Mouse (Mus musculus): ENCODE data around the gene Spaca7. TPM values are rescaled to one million over a fixed set of nuclear protein-coding genes. Genes with fewer than 3 reads are reported as not detected.
"Not testable (repeated sequence)": the region's sequence is repeated elsewhere in the genome, so short reads cannot be mapped to it uniquely, and the experiment has no call there.

Gene Spaca7
- polyA plus RNA-seq, 1 experiment: not detected

GRCm38 (mm10) chr8:12608810-12609209 is 36.0 kb downstream of the Spaca7 start:
- Histone ChIP-seq H3ac (ENCODE audit: control insufficient read depth, insufficient read length, low read depth) (no peak overlapping the region), H3K79me2 (ENCODE audit: control insufficient read depth, insufficient read depth) (no peaks in the 10 kb centered on the region), H3K36me3 (ENCODE audit: control insufficient read depth, insufficient read depth) (no peaks in the 10 kb centered on the region), H3K27me3 (ENCODE audit: control insufficient read depth, insufficient read depth, insufficient read length) (peaks cover 7% of the 10 kb centered on the region), H3K79me3 (ENCODE audit: low read depth) (no peaks in the 10 kb centered on the region), H3K4me3 (ENCODE audit: insufficient read depth, poor library complexity, severe bottlenecking) (no peak overlapping the region)
- no peak for TF ChIP-seq USF1 (IDR thresholded peaks at IDR 0.05; ENCODE audit: low read depth)
- no peak for TF ChIP-seq MAX (IDR thresholded peaks at IDR 0.05)
- TF ChIP-seq MYOD1 (IDR thresholded peaks at IDR 0.05; ENCODE audit: control insufficient read depth, insufficient read length, low read depth): no peak
- TF ChIP-seq CTCF (IDR thresholded peaks at IDR 0.05; ENCODE audit: control insufficient read depth, insufficient read depth, insufficient read length): no peak
- TF ChIP-seq CEBPB (IDR thresholded peaks at IDR 0.05; ENCODE audit: low read depth): no peak
- no peak for TF ChIP-seq MYOG (IDR thresholded peaks at IDR 0.05; ENCODE audit: control insufficient read depth, extremely low read depth, insufficient read length)
- no peak for TF ChIP-seq FOSL1 (IDR thresholded peaks at IDR 0.05; ENCODE audit: insufficient read depth, low read length, poor library complexity, severe bottlenecking)

GRCm38 (mm10) chr8:12609752-12610449 is 37.1 kb downstream of the Spaca7 start:
- Histone ChIP-seq H3K27me3 (ENCODE audit: control insufficient read depth, insufficient read depth, insufficient read length) (peaks cover 7% of the 10 kb centered on the region), H3K4me3 (ENCODE audit: insufficient read depth, poor library complexity, severe bottlenecking) (no peak overlapping the region), H3K36me3 (ENCODE audit: control insufficient read depth, insufficient read depth) (no peaks in the 10 kb centered on the region), H3K79me3 (ENCODE audit: low read depth) (no peaks in the 10 kb centered on the region), H3ac (ENCODE audit: control insufficient read depth, insufficient read length, low read depth) (no peak overlapping the region), H3K79me2 (ENCODE audit: control insufficient read depth, insufficient read depth) (no peaks in the 10 kb centered on the region)
- no peak for TF ChIP-seq USF1 (IDR thresholded peaks at IDR 0.05; ENCODE audit: low read depth)
- TF ChIP-seq MYOD1 (IDR thresholded peaks at IDR 0.05; ENCODE audit: control insufficient read depth, insufficient read length, low read depth): no peak
- no peak for TF ChIP-seq CTCF (IDR thresholded peaks at IDR 0.05; ENCODE audit: control insufficient read depth, insufficient read depth, insufficient read length)
- no peak for TF ChIP-seq MAX (IDR thresholded peaks at IDR 0.05)
- TF ChIP-seq CEBPB (IDR thresholded peaks at IDR 0.05; ENCODE audit: low read depth): no peak
- TF ChIP-seq FOSL1 (IDR thresholded peaks at IDR 0.05; ENCODE audit: insufficient read depth, low read length, poor library complexity, severe bottlenecking): no peak
- TF ChIP-seq MYOG (IDR thresholded peaks at IDR 0.05; ENCODE audit: control insufficient read depth, extremely low read depth, insufficient read length): no peak

GRCm38 (mm10) chr8:12613201-12613600 is 40.4 kb downstream of the Spaca7 start:
- peaks cover 6% of the 10 kb centered on the region for H3K36me3 ChIP-seq (ENCODE audit: control insufficient read depth, insufficient read depth)
- no peaks in the 10 kb centered on the region for H3K79me3 ChIP-seq (ENCODE audit: low read depth)
- no peak overlapping the region for H3ac ChIP-seq (ENCODE audit: control insufficient read depth, insufficient read length, low read depth)
- TF ChIP-seq FOSL1 (IDR thresholded peaks at IDR 0.05; ENCODE audit: insufficient read depth, low read length, poor library complexity, severe bottlenecking) (no peak), MYOG (IDR thresholded peaks at IDR 0.05; ENCODE audit: control insufficient read depth, extremely low read depth, insufficient read length) (no peak), USF1 (IDR thresholded peaks at IDR 0.05; ENCODE audit: low read depth) (no peak), CEBPB (IDR thresholded peaks at IDR 0.05; ENCODE audit: low read depth) (no peak), CTCF (IDR thresholded peaks at IDR 0.05; ENCODE audit: control insufficient read depth, insufficient read depth, insufficient read length) (no peak), MYOD1 (IDR thresholded peaks at IDR 0.05; ENCODE audit: control insufficient read depth, insufficient read length, low read depth) (no peak), MAX (IDR thresholded peaks at IDR 0.05) (no peak)
- no peaks in the 10 kb centered on the region for H3K27me3 ChIP-seq (ENCODE audit: control insufficient read depth, insufficient read depth, insufficient read length)
- H3K4me3 ChIP-seq (ENCODE audit: insufficient read depth, poor library complexity, severe bottlenecking): no peak overlapping the region
- H3K79me2 ChIP-seq (ENCODE audit: control insufficient read depth, insufficient read depth): no peaks in the 10 kb centered on the region

GRCm38 (mm10) chr8:12617369-12617768 is 44.5 kb downstream of the Spaca7 start:
- not testable (repeated sequence) for H3K79me3 ChIP-seq (ENCODE audit: low read depth); H3K79me2 ChIP-seq (ENCODE audit: control insufficient read depth, insufficient read depth); H3K27me3 ChIP-seq (ENCODE audit: control insufficient read depth, insufficient read depth, insufficient read length); H3ac ChIP-seq (ENCODE audit: control insufficient read depth, insufficient read length, low read depth); H3K4me3 ChIP-seq (ENCODE audit: insufficient read depth, poor library complexity, severe bottlenecking)
- peaks cover 18% of the 10 kb centered on the region for H3K36me3 ChIP-seq (ENCODE audit: control insufficient read depth, insufficient read depth)

- H3K4me3 ChIP-seq (ENCODE audit: insufficient read depth, poor library complexity, severe bottlenecking): no peak overlapping the region
- H3ac ChIP-seq (ENCODE audit: control insufficient read depth, insufficient read length, low read depth): no peak overlapping the region
- H3K36me3 ChIP-seq (ENCODE audit: control insufficient read depth, insufficient read depth): peaks cover 19% of the 10 kb centered on the region
- no peaks in the 10 kb centered on the region for H3K79me2 ChIP-seq (ENCODE audit: control insufficient read depth, insufficient read depth)
- no peaks in the 10 kb centered on the region for H3K79me3 ChIP-seq (ENCODE audit: low read depth)
- no peaks in the 10 kb centered on the region for H3K27me3 ChIP-seq (ENCODE audit: control insufficient read depth, insufficient read depth, insufficient read length)
- TF ChIP-seq CEBPB (IDR thresholded peaks at IDR 0.05; ENCODE audit: low read depth) (no peak), MYOG (IDR thresholded peaks at IDR 0.05; ENCODE audit: control insufficient read depth, extremely low read depth, insufficient read length) (no peak), MAX (IDR thresholded peaks at IDR 0.05) (no peak), USF1 (IDR thresholded peaks at IDR 0.05; ENCODE audit: low read depth) (no peak), CTCF (IDR thresholded peaks at IDR 0.05; ENCODE audit: control insufficient read depth, insufficient read depth, insufficient read length) (no peak), MYOD1 (IDR thresholded peaks at IDR 0.05; ENCODE audit: control insufficient read depth, insufficient read length, low read depth) (no peak), FOSL1 (IDR thresholded peaks at IDR 0.05; ENCODE audit: insufficient read depth, low read length, poor library complexity, severe bottlenecking) (no peak)
Observed at GRCm38 (mm10) chr8:12621550-12622222, 48.9 kb downstream of the Spaca7 start.
